Mouse (Mus musculus) left cerebral cortex, adult 18-20 months (tissue): ENCODE data around the gene Nav3. TPM values are rescaled to one million over a fixed set of nuclear protein-coding genes. Genes with fewer than 3 reads are reported as not detected.
A peak's percentile ranks its signal among the peaks of the same experiment; 100 is the strongest.

ENCODE experiments used
- DNase-seq, 2 experiments: peaks; one replicate each; pipeline ENCODE4 v3.0.0; 2021 to 2022; ENCODE audit warnings: low spot score in 2 of 2, mixed read lengths in 1 of 2
- total RNA-seq, 2 experiments: library from RNA; stranded (reverse); gene quantifications; 2 replicates each; pipeline ENCODE4 v1.2.3; 2021

Gene Nav3
- total RNA-seq, 2 experiments from 2014 or later = 103 to 116 TPM

DNA sequence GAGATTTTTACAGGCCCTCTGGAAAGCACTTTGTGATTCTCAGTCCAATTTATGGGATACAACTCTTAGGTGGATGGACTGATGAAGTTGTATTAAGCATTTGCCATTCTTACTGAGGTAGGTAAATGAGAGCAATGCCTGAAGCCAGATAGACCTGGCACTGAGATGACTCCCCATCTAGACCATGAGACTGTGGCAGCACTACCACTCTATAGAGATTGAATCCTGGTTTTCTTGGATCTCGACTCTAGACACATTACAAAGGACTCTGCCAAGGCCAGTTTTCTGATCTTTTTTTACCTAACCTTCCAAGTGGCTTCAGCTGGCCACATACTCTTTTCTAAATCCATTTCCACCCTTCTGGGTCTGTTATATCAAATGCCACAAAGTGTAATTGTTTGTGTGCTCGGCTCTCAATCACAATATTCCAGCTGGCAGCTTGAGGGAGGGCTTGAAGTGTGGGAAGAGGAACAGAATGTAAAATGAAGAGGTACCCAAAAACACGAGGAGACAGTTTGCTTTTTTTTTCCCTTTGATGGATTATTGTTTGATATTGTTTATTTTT, 756.2 kb downstream of the Nav3 start:
- DNase-seq = no peak

DNA sequence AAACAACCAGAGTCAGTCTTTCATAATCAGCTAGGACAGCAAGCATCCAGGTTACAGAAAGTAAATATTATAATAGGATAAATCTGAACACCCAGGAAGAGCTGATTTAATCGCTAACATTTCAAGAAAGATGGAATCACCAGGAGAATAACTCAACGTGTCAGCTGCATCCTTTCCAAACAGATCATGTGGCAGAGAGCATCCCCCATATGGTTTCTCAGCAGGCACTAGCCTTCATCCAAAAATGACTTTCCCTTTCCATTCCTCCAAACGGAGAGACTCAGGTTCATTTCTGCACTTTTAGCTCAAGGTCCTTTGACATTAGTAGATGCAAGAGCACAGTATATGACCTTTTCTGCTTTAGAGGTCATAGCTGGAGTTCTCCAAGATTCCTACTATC, 765.4 kb downstream of the Nav3 start:
- DNase-seq = no peak

DNA sequence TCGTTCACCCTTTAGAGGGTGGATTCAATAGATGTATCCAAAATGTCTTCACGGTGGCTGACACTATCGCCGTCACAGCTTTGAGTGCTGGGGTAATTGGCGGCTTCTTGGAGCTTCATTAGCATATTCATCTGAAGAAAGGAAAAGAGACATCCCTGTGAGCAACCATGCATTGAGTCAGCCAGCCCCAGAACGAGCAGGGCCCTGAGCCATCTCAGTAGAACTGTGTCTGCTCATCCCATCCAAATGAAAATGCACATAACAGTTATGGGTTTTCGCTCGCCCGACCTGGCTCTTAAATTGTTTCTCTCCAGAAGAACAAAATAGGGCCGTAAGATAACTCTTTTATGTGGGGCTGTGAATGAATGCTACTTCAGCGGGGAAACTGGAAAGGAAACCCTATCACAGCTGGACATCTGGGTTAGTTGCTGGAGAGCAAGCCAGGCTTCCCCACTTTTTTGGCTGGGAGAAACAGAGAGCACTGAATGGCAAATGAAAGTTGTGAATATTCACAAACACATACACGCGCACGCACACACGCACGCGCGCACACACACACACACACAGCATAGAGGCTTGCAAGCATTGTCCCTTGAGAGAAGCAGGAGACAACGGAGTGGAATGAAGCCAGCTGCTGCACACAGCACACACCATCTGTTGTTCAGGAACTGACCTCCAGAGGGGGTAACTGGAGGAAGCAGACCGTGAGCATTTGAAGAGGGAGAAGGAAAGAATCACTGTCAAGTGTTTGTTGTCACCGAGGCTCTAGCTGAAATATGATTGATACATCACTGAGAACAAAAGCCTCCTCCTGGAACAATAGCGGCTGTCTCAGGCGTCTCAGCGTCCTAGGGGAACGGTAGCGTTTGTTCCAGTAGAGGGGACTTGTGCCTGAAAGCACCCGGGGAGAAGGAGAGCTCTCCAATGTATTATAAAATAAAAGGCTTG, 771.6 kb downstream of the Nav3 start:
- peak; percentile 68 to 70 for DNase-seq

GRCm38 (mm10) chr10:109672896-109673295, 783.1 kb downstream of the Nav3 start:
- DNase-seq = no peak

- no peak for DNase-seq
Measured at GRCm38 (mm10) chr10:109667453-109667852, 788.6 kb downstream of the Nav3 start.

- DNase-seq = peak; percentile 87 to 92
Measured at GRCm38 (mm10) chr10:109664629-109665317, 791.2 kb downstream of the Nav3 start.

GRCm38 (mm10) chr10:109651516-109651915, 804.5 kb downstream of the Nav3 start:
- DNase-seq = no peak

DNA sequence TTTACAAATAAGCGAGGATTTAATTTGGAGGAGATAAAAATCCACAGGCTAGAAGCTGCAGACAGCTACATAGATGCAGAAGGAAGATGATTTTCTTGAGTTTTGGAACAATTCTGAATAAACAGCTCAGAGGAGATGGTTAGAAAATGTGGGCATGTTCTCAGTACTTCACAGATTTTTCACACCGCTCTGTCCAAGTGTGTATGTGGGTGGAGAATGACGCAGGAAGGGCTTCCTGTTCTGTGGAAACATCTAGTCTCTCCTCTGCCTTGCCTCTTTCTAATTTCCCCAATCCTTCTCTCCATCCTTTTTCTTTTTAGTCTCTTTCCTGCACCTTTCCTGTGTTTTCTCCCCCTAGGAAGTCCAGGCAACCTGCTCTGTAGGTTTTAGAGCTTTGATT, 812.4 kb downstream of the Nav3 start:
- peak; percentile 71 to 73 for DNase-seq

DNA sequence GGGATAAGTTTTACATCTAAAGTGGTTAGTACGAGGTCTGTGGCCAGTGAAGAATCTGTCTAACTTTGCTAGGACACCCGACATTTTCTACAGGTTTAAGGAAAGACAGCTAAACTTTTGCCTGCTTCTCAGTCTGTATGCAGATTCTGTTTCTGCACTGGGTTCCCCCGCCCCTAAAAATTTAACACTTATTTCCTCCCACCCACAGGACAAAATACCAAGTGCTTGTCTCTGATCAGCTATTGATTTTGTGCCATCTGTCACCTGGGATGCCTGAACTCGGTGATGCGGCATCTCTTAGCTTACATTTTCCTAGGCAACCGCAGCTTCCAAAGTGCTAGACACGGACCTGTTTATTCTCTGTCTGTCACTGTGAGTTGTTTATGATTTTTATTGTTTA, 814.2 kb downstream of the Nav3 start:
- no peak for DNase-seq

DNA sequence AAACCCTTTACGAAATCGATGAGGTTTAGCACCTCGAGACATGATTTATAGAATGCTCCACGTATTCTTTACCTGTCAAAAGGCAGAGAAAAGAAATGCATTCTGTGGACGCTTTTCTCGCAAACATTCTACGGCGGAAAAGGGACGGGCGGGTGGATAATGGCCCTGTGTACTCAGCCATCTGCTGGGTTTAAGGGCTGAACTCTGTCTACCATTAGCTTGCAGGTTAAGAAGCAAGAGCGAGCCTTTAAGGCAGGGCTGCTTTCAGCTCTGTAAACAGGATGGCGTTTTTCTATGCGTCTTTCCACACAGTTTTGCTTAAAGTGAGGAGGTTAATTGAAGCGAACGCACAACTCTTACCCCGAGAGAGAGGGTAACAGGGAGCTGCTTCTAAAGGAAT, 818.3 kb downstream of the Nav3 start:
- DNase-seq = no peak
